Mouse (Mus musculus) frontal cortex, adult 2 months (tissue): Measurements from ENCODE around the gene Hrnr. TPM values are rescaled to one million over a fixed set of nuclear protein-coding genes. Genes with fewer than 3 reads are reported as not detected.

ENCODE experiments used
- DNase-seq, 2 experiments: peaks; one replicate each; pipeline ENCODE4 v3.0.0; 2022; ENCODE audit warnings: low spot score in 1 of 2; ENCODE audit errors: extremely low spot score in 1 of 2
- polyA plus RNA-seq: library from polyadenylated mRNA; depleted of rRNA; stranded (reverse); fragments of >200 nt; gene quantifications from 2 replicates; pipeline ENCODE4 v1.2.3, GENCODE M21; 2012; rRNA removed

Gene Hrnr
- polyA plus RNA-seq = not detected in 2 replicates

- DNase-seq = no peak
These were observed at the start of gene Hrnr for GRCm38 (mm10) chr3:93319449-93319848. Hrnr (plus strand) TSS chr3:93319749.

DNA sequence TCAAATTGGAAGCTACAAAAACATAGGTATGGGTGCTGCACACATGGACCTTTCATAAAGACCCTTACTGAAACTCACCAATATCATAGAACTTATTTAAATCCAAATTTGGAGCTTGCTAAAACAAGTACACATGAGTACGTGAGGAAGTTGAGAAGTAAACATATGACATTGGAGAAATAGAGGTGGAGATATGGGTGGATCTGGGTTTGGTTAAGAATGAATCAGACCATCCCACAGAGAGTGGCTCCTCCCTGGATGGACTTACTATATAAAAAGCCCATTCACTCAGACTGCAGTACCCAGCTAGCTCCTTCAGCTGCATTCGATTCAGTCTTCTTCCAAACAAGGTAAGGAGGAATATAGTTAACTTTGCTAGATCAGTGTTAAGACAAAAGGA lies 46.3 kb upstream of the Hrnr start, which contains the start of gene Flg:
Flg (plus strand) TSS at position 301 of the 400 bp plus-strand sequence.
- DNase-seq = no peak

DNA sequence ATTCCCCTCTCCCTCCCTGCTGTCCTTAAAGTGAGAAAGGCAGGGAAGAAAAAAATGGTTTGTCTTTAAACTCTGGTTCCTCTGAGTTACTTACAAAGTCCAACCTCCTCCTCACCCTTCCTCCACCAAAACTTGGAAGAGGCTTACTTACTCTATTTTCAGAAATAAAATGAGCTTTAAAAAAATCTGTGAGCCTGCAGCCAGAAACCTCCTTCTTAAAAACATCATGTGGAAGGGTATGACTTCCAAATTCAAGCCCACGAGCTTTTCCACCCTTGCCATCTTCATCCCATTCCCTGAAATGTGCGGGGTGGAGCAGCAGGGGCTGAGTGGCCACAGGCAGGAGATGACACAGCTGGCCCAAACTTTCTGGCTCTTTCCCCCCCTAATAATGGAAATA lies 22.0 kb upstream of the Hrnr start:
- DNase-seq = peak; percentile 44 to 63

DNA sequence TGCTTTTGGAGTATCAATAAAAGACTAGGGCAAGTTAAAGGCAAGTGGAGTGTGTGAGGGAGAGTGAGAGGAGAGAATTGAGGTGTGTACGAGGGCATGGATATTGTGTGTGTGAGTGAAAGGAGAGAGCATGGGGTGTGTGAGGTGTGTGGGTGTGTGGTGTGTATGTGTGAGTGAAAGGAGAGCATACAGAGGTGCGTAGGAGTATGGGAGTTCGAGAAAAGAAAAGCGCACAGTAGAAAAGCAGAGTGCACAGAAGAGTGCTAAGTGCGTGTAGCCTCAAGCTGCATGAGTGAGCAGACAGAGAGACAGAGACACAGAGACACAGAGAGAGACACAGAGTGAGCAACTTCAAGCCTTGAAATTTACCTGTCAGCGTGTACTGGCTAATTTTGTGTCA lies 19.7 kb upstream of the Hrnr start:
- DNase-seq = peak; percentile 30 to 41

- DNase-seq = no peak
These were observed 17.7 kb upstream of the Hrnr start for GRCm38 (mm10) chr3:93301896-93302295.

DNA sequence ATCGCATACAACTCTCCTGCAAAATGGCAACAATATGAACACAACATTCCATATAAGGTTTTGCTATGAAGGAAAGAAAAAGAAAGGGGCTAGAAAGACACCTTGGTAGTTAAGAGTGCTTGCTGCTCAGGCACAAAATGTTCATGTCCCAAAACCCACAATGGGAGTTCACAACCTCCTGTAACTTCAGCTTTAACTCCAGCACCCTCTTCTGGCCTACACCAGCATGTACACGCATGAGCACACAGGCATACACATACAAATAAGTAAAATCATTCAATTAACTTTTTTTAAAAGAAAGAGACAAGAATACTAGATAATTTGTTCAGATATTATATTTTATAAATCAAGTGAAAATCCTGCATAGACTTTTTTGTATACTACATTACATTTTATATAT lies 13.4 kb upstream of the Hrnr start:
- DNase-seq = no peak

GRCm38 (mm10) chr3:93311371-93311770 lies 8.2 kb upstream of the Hrnr start:
- DNase-seq = no peak

DNA sequence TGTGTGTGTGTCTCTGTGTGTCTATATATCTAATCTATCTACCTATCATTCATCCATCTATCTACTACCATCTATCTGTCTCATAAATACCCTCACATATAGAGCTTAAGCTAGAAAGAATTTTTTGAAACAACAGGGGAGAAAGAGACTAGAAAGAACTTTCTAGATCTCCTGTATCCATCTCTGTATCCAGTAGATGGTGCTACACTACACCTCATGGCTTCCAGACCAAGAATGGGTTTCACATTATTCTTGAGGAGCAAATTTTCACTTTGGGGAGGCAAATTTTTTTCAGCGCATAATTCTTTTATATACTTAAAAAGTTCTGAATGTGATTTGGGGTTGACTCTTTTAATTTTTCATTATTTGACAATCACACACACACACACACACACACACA lies 5.2 kb upstream of the Hrnr start:
- DNase-seq = peak in 1 of 2 experiments; percentile 47

DNA sequence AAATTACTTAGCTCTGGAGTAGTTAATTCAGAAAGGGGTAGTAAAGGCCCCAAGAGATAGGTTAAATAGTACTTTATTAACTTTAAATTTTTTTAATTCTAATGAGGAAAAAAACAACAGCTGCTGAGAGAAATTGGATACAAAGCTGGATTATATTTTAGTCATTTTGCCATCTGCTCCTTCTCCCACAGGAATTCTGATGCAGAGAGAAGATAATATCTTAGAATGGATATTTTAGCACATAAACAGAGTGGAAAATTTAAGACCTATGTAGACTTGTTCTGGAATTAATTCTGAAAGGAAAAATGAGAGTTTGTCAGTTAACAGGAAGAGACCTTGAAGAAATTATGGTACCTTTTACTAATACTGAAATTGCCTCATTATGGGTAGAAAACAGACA lies 18.2 kb downstream of the Hrnr start:
- DNase-seq = peak in 1 of 2 experiments; percentile 51

DNA sequence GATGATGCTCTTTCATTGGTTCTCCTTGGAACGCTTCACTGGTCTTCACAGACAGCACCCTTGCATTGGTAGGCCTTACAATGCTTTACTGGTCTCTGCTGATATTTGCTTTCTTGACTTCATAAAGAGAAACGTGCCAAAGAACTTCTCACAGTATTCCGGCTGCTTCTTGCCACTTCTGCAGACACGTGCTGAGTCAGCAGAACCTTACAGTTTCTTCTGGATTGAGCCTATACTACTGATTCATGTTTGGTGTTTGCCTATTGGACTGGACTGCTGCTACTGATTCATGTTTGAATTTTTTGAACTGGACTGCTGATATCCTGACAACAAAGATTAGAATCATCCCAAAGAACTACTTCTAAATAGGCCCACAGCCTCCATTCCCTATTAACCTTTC lies 20.5 kb downstream of the Hrnr start:
- no peak for DNase-seq

DNA sequence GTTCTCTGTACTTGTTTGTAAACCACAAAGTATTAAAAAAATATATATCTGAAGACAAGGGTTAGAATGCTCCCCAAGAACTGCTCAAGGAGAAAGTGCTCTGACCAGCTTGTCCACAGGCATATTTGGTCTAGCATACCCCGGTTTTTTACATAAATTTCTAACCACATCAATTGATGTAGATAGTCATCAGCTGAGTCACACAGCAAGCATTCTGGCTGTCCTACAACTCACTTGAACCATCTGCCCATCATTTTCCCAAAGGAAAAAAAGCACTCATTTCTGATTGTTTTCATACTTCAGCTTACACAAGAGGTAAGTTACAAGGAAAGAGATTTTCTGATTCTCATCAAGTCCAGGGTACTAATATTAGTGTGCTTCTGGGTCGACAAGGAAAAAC lies 27.3 kb downstream of the Hrnr start:
- DNase-seq = no peak

DNA sequence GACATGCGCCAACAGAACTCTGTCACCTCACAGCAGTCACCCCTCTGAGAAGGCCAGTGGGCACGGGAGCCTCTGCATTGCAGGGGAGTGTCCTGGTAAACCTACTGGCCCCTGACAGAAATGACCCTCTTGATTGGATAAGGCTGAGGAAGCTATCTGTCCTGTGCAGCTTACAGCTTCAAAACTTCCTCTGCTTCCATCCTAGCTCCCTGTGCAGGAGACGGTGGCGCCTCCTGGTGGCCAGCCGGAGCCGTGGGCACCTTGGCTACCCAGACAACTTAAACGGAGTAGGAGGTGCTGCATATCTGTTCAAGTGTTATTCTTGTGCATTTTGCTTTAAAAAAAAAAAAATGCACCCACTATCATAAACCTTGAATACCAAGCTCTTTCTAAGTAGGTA lies 40.5 kb downstream of the Hrnr start:
- peak; percentile 27 to 76 for DNase-seq

GRCm38 (mm10) chr3:93361933-93362574 lies 42.5 kb downstream of the Hrnr start:
- peak in 1 of 2 experiments; percentile 63 for DNase-seq

GRCm38 (mm10) chr3:93366966-93367575 lies 47.5 kb downstream of the Hrnr start:
- no peak for DNase-seq

GRCm38 (mm10) chr3:93368171-93368570 lies 48.6 kb downstream of the Hrnr start:
- DNase-seq = no peak

DNA sequence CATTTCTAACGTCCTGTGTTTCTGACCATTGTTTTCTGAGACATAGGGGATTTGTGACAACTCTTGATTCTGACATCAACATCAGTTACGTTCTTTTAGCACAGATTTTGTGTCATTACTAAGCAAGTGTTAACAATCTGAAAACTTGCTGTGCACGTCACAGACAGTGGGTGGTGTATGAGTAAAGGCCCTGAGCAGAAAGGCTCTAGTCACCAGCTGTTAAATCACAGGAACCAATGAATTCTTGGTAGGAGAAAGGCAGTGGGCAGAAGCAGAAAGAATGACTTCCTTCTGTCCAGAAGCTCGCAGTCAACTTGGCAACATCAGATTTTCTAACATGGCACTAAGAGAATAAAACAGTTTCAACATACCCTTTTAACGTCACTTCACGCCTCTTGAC lies 53.9 kb downstream of the Hrnr start:
- DNase-seq = peak; percentile 7 to 25

GRCm38 (mm10) chr3:93375196-93375595 lies 55.6 kb downstream of the Hrnr start:
- no peak for DNase-seq

DNA sequence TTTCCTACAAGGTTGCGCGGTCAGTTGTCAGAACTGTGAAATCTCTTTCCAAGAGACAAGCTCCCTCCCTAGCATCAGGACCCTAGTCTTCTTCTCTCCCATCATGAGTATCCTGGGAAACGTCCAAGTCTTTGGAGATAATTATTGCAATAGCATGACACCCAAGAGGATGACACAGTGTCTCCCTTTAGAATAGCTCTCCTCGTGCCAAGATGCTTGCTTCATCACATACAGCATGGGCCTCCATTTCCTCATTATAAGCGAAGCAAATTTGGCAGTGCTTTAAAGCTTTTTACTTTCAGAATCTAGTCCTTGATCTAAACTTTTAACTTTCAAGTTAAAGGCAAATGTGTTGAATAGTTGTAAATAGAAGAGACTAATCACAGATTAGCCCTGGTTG lies 56.1 kb downstream of the Hrnr start:
- DNase-seq = no peak

DNA sequence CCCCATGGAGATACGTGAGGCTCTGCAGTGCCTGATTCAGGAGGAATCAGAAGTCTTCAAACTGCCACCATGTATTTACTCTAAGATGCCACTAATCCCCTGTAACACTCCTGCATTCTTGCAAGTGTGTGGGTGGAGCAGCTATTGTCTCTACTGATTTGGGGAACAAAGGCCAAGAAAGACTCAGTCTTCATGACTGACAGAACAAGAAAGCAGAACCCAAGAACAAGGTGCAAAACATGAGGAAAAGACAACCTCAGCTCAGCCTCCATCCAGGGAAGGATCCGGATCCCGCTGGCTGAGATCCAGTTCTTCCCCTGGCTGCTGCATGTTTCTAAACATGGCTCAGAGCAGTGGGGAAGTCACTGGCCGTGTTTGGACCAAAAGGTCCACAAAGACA lies 58.6 kb downstream of the Hrnr start:
- no peak for DNase-seq
